Mouse (Mus musculus) ES-E14 (cell line): Measurements from ENCODE around the gene Ntm. TPM values are rescaled to one million over a fixed set of nuclear protein-coding genes. Genes with fewer than 3 reads are reported as not detected.

Experiments
- DNase-seq: peaks from one replicate; pipeline ENCODE4 v3.0.0-alpha.2; 2013; ENCODE audit warnings: low read depth, low spot score
- H3K27ac ChIP-seq: 2 replicates; pipeline ENCODE4 v1.5.1; 2012; ENCODE audit warnings: low read depth, mild to moderate bottlenecking, low read length, moderate library complexity, mixed read lengths; ENCODE audit not compliant: poor library complexity, insufficient read depth, severe bottlenecking
- H3K36me3 ChIP-seq: 2 replicates; pipeline ENCODE4 v1.6.1; 2012; ENCODE audit warnings: mild to moderate bottlenecking, low read length, moderate library complexity, mixed read lengths; ENCODE audit not compliant: control insufficient read depth, poor library complexity, insufficient read depth, severe bottlenecking
- H3K4me1 ChIP-seq, 2 experiments: fragments of 150-350 bp in 1 of 2; sonication (generic) in 1 of 2; 2 replicates each; pipeline ENCODE4 v1.6.1; 2012; ENCODE audit warnings: low read length in 2 of 2, mild to moderate bottlenecking in 1 of 2, mixed read lengths in 1 of 2; ENCODE audit not compliant: control insufficient read depth in 2 of 2, insufficient read depth in 2 of 2, poor library complexity in 1 of 2
- H3K4me3 ChIP-seq, 2 experiments: fragments of 150-350 bp in 1 of 2; sonication (generic) in 1 of 2; 2 replicates each; pipeline ENCODE4 v1.5.1; 2012; ENCODE audit warnings: low read length in 2 of 2, low read depth in 1 of 2, mild to moderate bottlenecking in 1 of 2, mixed read lengths in 1 of 2; ENCODE audit not compliant: insufficient read depth in 1 of 2, poor library complexity in 1 of 2, severe bottlenecking in 1 of 2
- H3K9ac ChIP-seq: 2 replicates; pipeline ENCODE4 v1.6.1; 2012; ENCODE audit warnings: low read depth, mild to moderate bottlenecking, low read length, mixed read lengths; ENCODE audit not compliant: poor library complexity, insufficient read depth, severe bottlenecking
- H3K9me3 ChIP-seq: fragments of 150-350 bp; sonication (generic); 2 replicates; pipeline ENCODE4 v1.6.1; 2012; ENCODE audit warnings: low read depth, mild to moderate bottlenecking, low read length; ENCODE audit not compliant: control insufficient read depth, insufficient read depth
- CHD2 ChIP-seq: IDR thresholded peaks from 2 replicates; pipeline ENCODE4 v1.6.1; 2014; ENCODE audit warnings: mild to moderate bottlenecking, low read depth, low read length, inconsistent platforms
- HCFC1 ChIP-seq: IDR thresholded peaks from 2 replicates; pipeline ENCODE4 v1.6.1; 2012; ENCODE audit warnings: low read length, inconsistent platforms, borderline replicate concordance; ENCODE audit not compliant: insufficient read depth
- MAFK ChIP-seq: IDR thresholded peaks from 2 replicates; pipeline ENCODE4 v1.6.1; 2014; ENCODE audit warnings: mild to moderate bottlenecking, low read depth, low read length, inconsistent platforms; ENCODE audit not compliant: insufficient read depth
- ZC3H11A ChIP-seq: IDR thresholded peaks from 2 replicates; pipeline ENCODE4 v1.6.1; 2012; ENCODE audit warnings: low read depth, mild to moderate bottlenecking, inconsistent platforms, low read length, borderline replicate concordance
- ZNF384 ChIP-seq: IDR thresholded peaks from 2 replicates; pipeline ENCODE4 v1.6.1; 2012; ENCODE audit warnings: low read depth, low read length, inconsistent platforms
- in situ Hi-C, 2 experiments: fragments of 600-800 bp; cut with MboI; formaldehyde crosslinking; loops; one replicate each; pipeline ENCODE4 v1.15.1; 2025; ENCODE audit warnings: low sequenced_read_pairs in 2 of 2, inconsistent platforms in 1 of 2; ENCODE audit not compliant: unreplicated experiment in 2 of 2
- total RNA-seq: library from RNA; depleted of rRNA; stranded (reverse); fragments of 300-350 nt; gene quantifications from 2 replicates; pipeline ENCODE4 v1.2.3, GENCODE M21; 2012

The Ntm gene
- total RNA-seq, 1 experiment: 0.67 TPM

- Histone ChIP-seq H3K36me3 (no peaks in the 10 kb centered on the region), H3K9ac (no peak overlapping the region), H3K4me3 (no peak overlapping the region), H3K9me3 (no peaks in the 10 kb centered on the region), H3K27ac (no peak overlapping the region), H3K4me1 (peaks cover 0 to 3% of the 10 kb centered on the region in 2 experiments; a peak in 1 of 4 replicates)
- in situ Hi-C loops: no loop called here
- no peak for DNase-seq
- no peak for TF ChIP-seq CHD2
- no peak for TF ChIP-seq ZC3H11A
- TF ChIP-seq ZNF384: no peak
- TF ChIP-seq HCFC1: no peak
- no peak for TF ChIP-seq MAFK
Measured at GRCm38 (mm10) chr9:29220493-29220892, 742.4 kb downstream of the Ntm start.

DNA sequence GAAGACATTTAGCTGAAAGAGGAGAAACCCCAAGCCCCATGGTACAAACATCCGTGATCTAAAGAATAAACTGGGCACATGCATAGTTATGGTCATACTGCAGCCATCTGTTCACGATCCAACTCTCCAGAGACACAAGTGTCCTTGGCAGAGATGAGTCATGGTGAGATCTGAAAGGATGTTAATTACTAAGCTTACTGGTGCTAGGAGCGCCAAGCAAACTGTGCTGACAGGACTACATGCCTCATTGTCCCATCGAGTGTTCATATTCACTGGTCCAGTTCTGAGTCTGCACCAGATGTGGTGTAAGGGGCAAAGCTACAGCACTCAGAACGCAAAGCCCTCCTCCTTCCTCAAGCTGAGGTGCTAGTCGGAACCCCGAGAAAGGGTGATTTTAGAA is 745.0 kb downstream of the Ntm start:
- no peak overlapping the region for H3K27ac ChIP-seq
- H3K9ac ChIP-seq: no peak overlapping the region
- H3K4me1 ChIP-seq: peaks cover 0 to under 1% of the 10 kb centered on the region in 2 experiments; a peak in 1 of 4 replicates
- H3K9me3 ChIP-seq: no peaks in the 10 kb centered on the region
- no peaks in the 10 kb centered on the region for H3K36me3 ChIP-seq
- H3K4me3 ChIP-seq: no peak overlapping the region
- in situ Hi-C loops: no loop called here
- no peak for DNase-seq
- TF ChIP-seq HCFC1: no peak
- no peak for TF ChIP-seq ZNF384
- no peak for TF ChIP-seq MAFK
- TF ChIP-seq CHD2: no peak
- no peak for TF ChIP-seq ZC3H11A

DNA sequence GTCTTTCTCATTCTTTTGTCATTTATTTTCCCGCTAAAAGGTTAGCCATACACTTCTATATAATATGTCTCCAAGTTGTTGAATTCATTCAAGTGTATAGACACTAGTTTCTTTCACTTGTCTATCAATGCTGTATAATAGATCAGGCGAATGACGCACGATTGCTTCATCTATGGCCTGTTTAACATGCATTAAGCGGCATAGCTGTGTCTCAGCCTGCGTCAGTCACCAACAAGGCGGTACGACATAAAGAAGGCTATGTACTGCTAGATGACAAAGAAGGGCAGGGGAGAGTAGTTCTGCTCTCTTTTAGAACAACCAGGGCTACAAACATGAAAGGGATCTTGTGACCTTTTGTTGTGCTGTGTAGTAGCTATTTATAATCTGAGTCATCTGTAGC is 746.4 kb downstream of the Ntm start:
- H3K27ac ChIP-seq: no peak overlapping the region

DNA sequence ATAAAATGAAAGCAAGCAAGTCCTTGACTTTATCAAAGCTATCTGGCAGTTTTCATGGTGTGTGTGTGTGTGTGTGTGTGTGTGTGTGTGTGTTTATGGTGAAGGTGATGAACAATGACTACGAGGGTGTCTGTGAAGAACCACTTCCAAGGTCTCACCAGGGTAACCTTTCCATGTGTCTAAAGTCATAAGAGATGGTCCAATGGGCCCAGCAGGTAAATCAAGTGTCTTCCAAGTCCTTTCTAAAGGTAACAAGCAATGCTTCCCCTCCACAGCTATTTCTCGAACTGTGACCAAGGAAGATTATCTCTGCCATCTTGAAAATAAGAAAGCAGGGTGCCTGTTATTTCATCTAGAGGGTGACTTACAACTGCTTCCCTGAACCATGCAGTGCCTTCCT is 747.1 kb downstream of the Ntm start:
- no peak for DNase-seq
- no peaks in the 10 kb centered on the region for H3K36me3 ChIP-seq
- H3K9me3 ChIP-seq: no peaks in the 10 kb centered on the region
- no peaks in the 10 kb centered on the region for H3K4me1 ChIP-seq
- in situ Hi-C loops: no loop called here
- TF ChIP-seq ZNF384 (no peak), CHD2 (no peak), MAFK (no peak), ZC3H11A (no peak), HCFC1 (no peak)
- no peak overlapping the region for H3K4me3 ChIP-seq
- no peak overlapping the region for H3K27ac ChIP-seq
- H3K9ac ChIP-seq: no peak overlapping the region

More for the DNA sequence above, 746.4 kb downstream of the Ntm start:
- Histone ChIP-seq H3K4me1 (no peaks in the 10 kb centered on the region), H3K36me3 (no peaks in the 10 kb centered on the region), H3K4me3 (no peak overlapping the region), H3K9me3 (no peaks in the 10 kb centered on the region), H3K9ac (no peak overlapping the region)
- in situ Hi-C loops: no loop called here
- DNase-seq: no peak
- TF ChIP-seq HCFC1 (no peak), ZNF384 (no peak), MAFK (no peak), CHD2 (no peak), ZC3H11A (no peak)

- no peak overlapping the region for H3K27ac ChIP-seq
- H3K4me3 ChIP-seq: no peak overlapping the region
- in situ Hi-C loops: no loop called here
- no peaks in the 10 kb centered on the region for H3K4me1 ChIP-seq
- no peak overlapping the region for H3K9ac ChIP-seq
- H3K9me3 ChIP-seq: no peaks in the 10 kb centered on the region
- TF ChIP-seq ZNF384: no peak
- no peak for TF ChIP-seq CHD2
- no peak for TF ChIP-seq MAFK
- TF ChIP-seq HCFC1: no peak
- no peak for TF ChIP-seq ZC3H11A
- no peak for DNase-seq
- no peaks in the 10 kb centered on the region for H3K36me3 ChIP-seq
Measured at GRCm38 (mm10) chr9:29215241-29215640, 747.7 kb downstream of the Ntm start.
